Mouse (Mus musculus): ENCODE results near the gene Mmd2. TPM values are rescaled to one million over a fixed set of nuclear protein-coding genes. Genes with fewer than 3 reads are reported as not detected.

Mmd2 gene
- 1.6 and 2.0 TPM in 2 replicates for polyA plus RNA-seq (2016; fragmentation: Nextera tagmentation; extraction: Ambion mirVana)

- WGBS = 3% methylated on average over 42 of the region's 42 CpGs
- peak; percentile 41 for DNase-seq (ENCODE audit: extremely low spot score, low spot score)
- Histone ChIP-seq H3K36me3 (replicated peaks) (no peaks in the 10 kb centered on the region), H3K9me3 (no peaks in the 10 kb centered on the region), H3K4me3 (peak within 1 kb of the TSS; percentile 53), H3K27ac (peak within 1 kb of the TSS; percentile 74), H3K4me1 (peaks cover 13% of the 10 kb centered on the region), H3K27me3 (ENCODE audit: poor library complexity, severe bottlenecking) (peaks cover 40% of the 10 kb centered on the region)
Measured at GRCm38 (mm10) chr5:142608259-142608988, at the start of gene Mmd2. Gene Mmd2 (minus strand): TSS chr5:142608800.

- H3K4me3 ChIP-seq = no peak overlapping the region
- H3K27me3 ChIP-seq (ENCODE audit: poor library complexity, severe bottlenecking) = no peaks in the 10 kb centered on the region
- no peak overlapping the region; the same call in 1 of the 2 replicates for H3K27ac ChIP-seq
- no peak for DNase-seq (ENCODE audit: extremely low spot score, low spot score)
- peaks cover 8% of the 10 kb centered on the region for H3K4me1 ChIP-seq
- 86% methylated on average over 4 of the region's 4 CpGs for WGBS
- no peaks in the 10 kb centered on the region for H3K9me3 ChIP-seq
- peaks cover 29% of the 10 kb centered on the region for H3K36me3 ChIP-seq (replicated peaks)
Measured at GRCm38 (mm10) chr5:142652266-142652665, 43.7 kb upstream of the Mmd2 start.

- 90% methylated on average over 6 of the region's 6 CpGs for WGBS
- Histone ChIP-seq H3K9me3 (no peaks in the 10 kb centered on the region), H3K4me3 (no peak overlapping the region), H3K36me3 (replicated peaks) (peaks cover 24% of the 10 kb centered on the region), H3K27me3 (ENCODE audit: poor library complexity, severe bottlenecking) (no peaks in the 10 kb centered on the region), H3K27ac (no peak overlapping the region), H3K4me1 (peaks cover 8% of the 10 kb centered on the region)
- no peak for DNase-seq (ENCODE audit: extremely low spot score, low spot score)
Measured at GRCm38 (mm10) chr5:142650794-142651497, 42.3 kb upstream of the Mmd2 start.

GRCm38 (mm10) chr5:142650390-142650789 is 41.8 kb upstream of the Mmd2 start:
- Histone ChIP-seq H3K27me3 (ENCODE audit: poor library complexity, severe bottlenecking) (no peaks in the 10 kb centered on the region), H3K36me3 (replicated peaks) (peaks cover 21% of the 10 kb centered on the region), H3K4me1 (peaks cover 8% of the 10 kb centered on the region), H3K9me3 (no peaks in the 10 kb centered on the region), H3K4me3 (no peak overlapping the region), H3K27ac (no peak overlapping the region; the same call in 1 of the 2 replicates)
- no peak for DNase-seq (ENCODE audit: extremely low spot score, low spot score)
- WGBS = 74% methylated on average over 3 of the region's 3 CpGs

GRCm38 (mm10) chr5:142649460-142650050 is 41.0 kb upstream of the Mmd2 start:
- 89% methylated on average over 4 of the region's 4 CpGs for WGBS
- 0 out of 2 replicates have a peak overlapping the region, but pooled peaks have one; percentile 12 for H3K27ac ChIP-seq
- no peak overlapping the region for H3K4me3 ChIP-seq

GRCm38 (mm10) chr5:142648162-142648561 is 39.6 kb upstream of the Mmd2 start:
- H3K9me3 ChIP-seq = no peaks in the 10 kb centered on the region
- H3K4me1 ChIP-seq = peaks cover 8% of the 10 kb centered on the region
- no peak overlapping the region for H3K27ac ChIP-seq
- WGBS = 83% methylated on average over 7 of the region's 7 CpGs
- peaks cover 33% of the 10 kb centered on the region for H3K36me3 ChIP-seq (replicated peaks)
- DNase-seq (ENCODE audit: extremely low spot score, low spot score) = no peak
- H3K4me3 ChIP-seq = no peak overlapping the region
- no peaks in the 10 kb centered on the region for H3K27me3 ChIP-seq (ENCODE audit: poor library complexity, severe bottlenecking)

More at GRCm38 (mm10) chr5:142649460-142650050, 41.0 kb upstream of the Mmd2 start:
- Histone ChIP-seq H3K27me3 (ENCODE audit: poor library complexity, severe bottlenecking) (no peaks in the 10 kb centered on the region), H3K36me3 (replicated peaks) (peaks cover 22% of the 10 kb centered on the region), H3K9me3 (no peaks in the 10 kb centered on the region), H3K4me1 (peaks cover 8% of the 10 kb centered on the region)
- no peak for DNase-seq (ENCODE audit: extremely low spot score, low spot score)

- WGBS = 91% methylated on average over 6 of the region's 6 CpGs
Measured at GRCm38 (mm10) chr5:142641331-142642051, 32.9 kb upstream of the Mmd2 start.

GRCm38 (mm10) chr5:142640088-142640487 is 31.5 kb upstream of the Mmd2 start:
- Histone ChIP-seq H3K4me3 (no peak overlapping the region), H3K9me3 (no peaks in the 10 kb centered on the region), H3K27ac (no peak overlapping the region), H3K36me3 (replicated peaks) (peaks cover 90% of the 10 kb centered on the region), H3K4me1 (no peaks in the 10 kb centered on the region), H3K27me3 (ENCODE audit: poor library complexity, severe bottlenecking) (no peaks in the 10 kb centered on the region)
- DNase-seq (ENCODE audit: extremely low spot score, low spot score) = no peak
- 87% methylated on average over 5 of the region's 5 CpGs for WGBS

More at GRCm38 (mm10) chr5:142641331-142642051, 32.9 kb upstream of the Mmd2 start:
- no peaks in the 10 kb centered on the region for H3K9me3 ChIP-seq
- H3K4me1 ChIP-seq = no peaks in the 10 kb centered on the region
- H3K27me3 ChIP-seq (ENCODE audit: poor library complexity, severe bottlenecking) = no peaks in the 10 kb centered on the region
- peaks cover 87% of the 10 kb centered on the region for H3K36me3 ChIP-seq (replicated peaks)
- no peak for DNase-seq (ENCODE audit: extremely low spot score, low spot score)
- H3K4me3 ChIP-seq = no peak overlapping the region
- H3K27ac ChIP-seq = no peak overlapping the region

GRCm38 (mm10) chr5:142637823-142638222 is 29.2 kb upstream of the Mmd2 start:
- Histone ChIP-seq H3K27me3 (ENCODE audit: poor library complexity, severe bottlenecking) (no peaks in the 10 kb centered on the region), H3K9me3 (no peaks in the 10 kb centered on the region), H3K36me3 (replicated peaks) (peaks cover 93% of the 10 kb centered on the region), H3K4me1 (no peaks in the 10 kb centered on the region), H3K27ac (no peak overlapping the region), H3K4me3 (no peak overlapping the region)
- 96% methylated on average over 5 of the region's 5 CpGs for WGBS
- no peak for DNase-seq (ENCODE audit: extremely low spot score, low spot score)

- peaks cover 44% of the 10 kb centered on the region for H3K36me3 ChIP-seq (replicated peaks)
- H3K4me3 ChIP-seq = peak overlapping the region; percentile 99
- H3K4me1 ChIP-seq = peaks cover 19% of the 10 kb centered on the region
- WGBS = 9% methylated on average over 6 of the region's 6 CpGs
- DNase-seq (ENCODE audit: extremely low spot score, low spot score) = no peak
- peak overlapping the region; percentile 90 for H3K27ac ChIP-seq
- H3K9me3 ChIP-seq = no peaks in the 10 kb centered on the region
- H3K27me3 ChIP-seq (ENCODE audit: poor library complexity, severe bottlenecking) = no peaks in the 10 kb centered on the region
Measured at GRCm38 (mm10) chr5:142630224-142630623, 21.6 kb upstream of the Mmd2 start.

- no peak for DNase-seq (ENCODE audit: extremely low spot score, low spot score)
- Histone ChIP-seq H3K9me3 (no peaks in the 10 kb centered on the region), H3K4me1 (peaks cover 19% of the 10 kb centered on the region), H3K36me3 (replicated peaks) (peaks cover 39% of the 10 kb centered on the region), H3K4me3 (peak overlapping the region; percentile 99), H3K27ac (peak overlapping the region; percentile 90), H3K27me3 (ENCODE audit: poor library complexity, severe bottlenecking) (no peaks in the 10 kb centered on the region)
- under 1% methylated on average over 41 of the region's 41 CpGs for WGBS
Measured at GRCm38 (mm10) chr5:142629663-142630025, 21.0 kb upstream of the Mmd2 start.
